ENCODE assay signal across 28 mouse cellular contexts in genomic region chr13:102652303-102652889, GRCm38 (mm10). TPM values are rescaled to one million over a fixed set of nuclear protein-coding genes. Genes with fewer than 3 reads are reported as not detected.
DNase-seq lines count a peak whose midpoint lies in the region; ATAC-seq lines count a peak whose summit lies in the region.
"Had no signal": no experiment of that assay in that cellular context is flagged by ENCODE, and none has a peak within 500 bp of the region (broad histone marks: within the 10 kb centered on the region; RNA-seq: fewer than 3 reads in every experiment).

No protein-coding gene starts in this region.

- no peak for ATAC-seq in heart, embryonic 11.5 days (replicated peaks; ENCODE audit: insufficient number of reproducible peaks, low FRiP score, low TSS enrichment)
- ATAC-seq in megakaryocyte, adult 5-6 weeks (ENCODE audit: poor library complexity, severe bottlenecking) = peak; percentile 23; the same call in 1 of the 2 replicates
- ATAC-seq in kidney, embryonic 14.5 days (ENCODE audit: low FRiP score, low TSS enrichment) = no peak
- ATAC-seq: forebrain, embryonic 13.5 days had no signal

- no peaks in the 10 kb centered on the region for H3K36me3 ChIP-seq in heart, embryonic 11.5 days (ENCODE audit: control insufficient read depth, insufficient read depth, low read length)
- no peaks in the 10 kb centered on the region for H3K36me3 ChIP-seq in kidney, embryonic 14.5 days (ENCODE audit: control insufficient read depth, insufficient read depth, low read length)
- H3K36me3 ChIP-seq: heart, embryonic 13.5 days; hindbrain, embryonic 12.5 days; limb, embryonic 13.5 days; neural tube, embryonic 12.5 days had no signal

- peak; percentile 78 for DNase-seq in heart, adult 11 months
- DNase-seq in 3134 (ENCODE audit: extremely low read depth, insufficient read length, low spot score) (peak; percentile 57), adipocyte (ENCODE audit: low spot score) (peak; percentile 42)
- DNase-seq in embryo, embryonic 9.5 days (ENCODE audit: extremely low spot score) = no peak
- DNase-seq in adrenal gland, postnatal 4 days (ENCODE audit: low spot score in 2 of 2) = no peak
- DNase-seq: adrenal gland, postnatal 14 days; cerebellum, adult 9-10 months; gastrocnemius, postnatal 10 days; heart, adult 18-20 months; heart, postnatal 14 days; kidney, adult 2 months; kidney, postnatal 14 days; lung, postnatal 10 days; midbrain, embryonic 14.5 days; right cerebral cortex, postnatal 14 days; thymus, adult 18-20 months; thymus, postnatal 36 days had no signal

- H3K4me2 ChIP-seq in heart, embryonic 11.5 days = no peak overlapping the region
- no peak overlapping the region for H3K4me2 ChIP-seq in kidney, embryonic 14.5 days (replicated peaks; ENCODE audit: low read depth, low read length)
- H3K4me2 ChIP-seq: forebrain, embryonic 13.5 days; heart, embryonic 13.5 days; hindbrain, embryonic 12.5 days; limb, embryonic 13.5 days; neural tube, embryonic 12.5 days had no signal

- no peaks in the 10 kb centered on the region for H3K27me3 ChIP-seq in heart, embryonic 11.5 days (ENCODE audit: control insufficient read depth, insufficient read depth, low read length)
- H3K27me3 ChIP-seq in kidney, embryonic 14.5 days (ENCODE audit: control insufficient read depth, insufficient read depth, low read length) = no peaks in the 10 kb centered on the region
- H3K27me3 ChIP-seq: forebrain, embryonic 13.5 days; heart, embryonic 13.5 days; megakaryocyte, embryonic 14.5 days; neural tube, embryonic 12.5 days had no signal

- no peaks in the 10 kb centered on the region for H3K4me1 ChIP-seq in heart, embryonic 11.5 days (ENCODE audit: control insufficient read depth, insufficient read depth, low read length)
- H3K4me1 ChIP-seq in kidney, embryonic 14.5 days (ENCODE audit: control insufficient read depth, insufficient read depth, low read length) = no peaks in the 10 kb centered on the region
- H3K4me1 ChIP-seq: forebrain, embryonic 13.5 days; hindbrain, embryonic 12.5 days; limb, embryonic 13.5 days; neural tube, embryonic 12.5 days had no signal

- no peak overlapping the region for H3K27ac ChIP-seq in heart, embryonic 11.5 days (ENCODE audit: low read depth, low read length)
- no peak overlapping the region for H3K27ac ChIP-seq in kidney, embryonic 14.5 days (ENCODE audit: low read depth, low read length)
- H3K27ac ChIP-seq: forebrain, embryonic 13.5 days; heart, embryonic 13.5 days; hindbrain, embryonic 12.5 days; limb, embryonic 13.5 days; liver, embryonic 14.5 days; neural tube, embryonic 12.5 days had no signal

- no peaks in the 10 kb centered on the region for H3K9me3 ChIP-seq in heart, embryonic 11.5 days (replicated peaks; ENCODE audit: control insufficient read depth, low read length)
- no peaks in the 10 kb centered on the region for H3K9me3 ChIP-seq in kidney, embryonic 14.5 days (ENCODE audit: control insufficient read depth, low read length)
- H3K9me3 ChIP-seq: forebrain, embryonic 13.5 days; heart, embryonic 13.5 days; hindbrain, embryonic 12.5 days; limb, embryonic 13.5 days; megakaryocyte, embryonic 14.5 days; neural tube, embryonic 12.5 days had no signal

- WGBS in heart, embryonic 11.5 days (ENCODE audit: insufficient replicate concordance) = 84% methylated on average over 6 of the region's 6 CpGs
- WGBS in kidney, embryonic 14.5 days = 89% methylated on average over 6 of the region's 6 CpGs

- H3K9ac ChIP-seq in heart, embryonic 11.5 days (ENCODE audit: low read depth, low read length) = no peak overlapping the region
- no peak overlapping the region for H3K9ac ChIP-seq in kidney, embryonic 14.5 days (ENCODE audit: low read depth, low read length)
- H3K9ac ChIP-seq: forebrain, embryonic 13.5 days; heart, embryonic 13.5 days; hindbrain, embryonic 12.5 days; limb, embryonic 13.5 days; liver, embryonic 14.5 days; neural tube, embryonic 12.5 days had no signal

- no peak overlapping the region for H3K4me3 ChIP-seq in heart, embryonic 11.5 days (ENCODE audit: low read depth, low read length)
- H3K4me3 ChIP-seq in kidney, embryonic 14.5 days (ENCODE audit: low read length) = no peak overlapping the region
- H3K4me3 ChIP-seq: erythroblast, embryonic 14.5 days; forebrain, embryonic 13.5 days; heart, embryonic 13.5 days; hindbrain, embryonic 12.5 days; limb, embryonic 13.5 days; megakaryocyte, embryonic 14.5 days; neural tube, embryonic 12.5 days had no signal

RNA-seq across cellular contexts. Expression of gene Cd180, which starts 41.0 kb away (rescaled TPM):
- 0.39 and 0.49 TPM in 2 replicates for polyA plus RNA-seq in heart, embryonic 11.5 days (2014; fragmentation: Nextera tagmentation; extraction: Ambion mirVana)
- 223 and 239 TPM in 2 replicates for total RNA-seq in megakaryocyte, adult 5-6 weeks (2015)
- 49.9 and 60.6 TPM in 2 replicates for total RNA-seq in megakaryocyte, adult 5-6 weeks (2017)
- polyA plus RNA-seq in kidney, embryonic 14.5 days (2014; fragmentation: Nextera tagmentation; extraction: Ambion mirVana) = 0.40 and 0.60 TPM in 2 replicates
- total RNA-seq in adrenal gland, postnatal 4 days (2021) = 1 to 10 TPM; 1.8 to 1.9 TPM
- polyA plus RNA-seq: erythroblast, embryonic 14.5 days had no signal

Comparison
In these comparisons a context has a peak if more than half of its experiments do, and no peak if none do; other contexts are left out.
1. DNase-seq: peak in heart, adult 11 months (single experiment), 3134 (single experiment) and adipocyte (single experiment); none in embryo, embryonic 9.5 days (single experiment) and adrenal gland, postnatal 4 days (0 of 2).
2. RNA of gene Cd180, which starts 41.0 kb away (total RNA-seq): 49.9 to 239 TPM in megakaryocyte, adult 5-6 weeks; 1.8 to 1.9 TPM in adrenal gland, postnatal 4 days; every median in the first group is over 10 times any median in the second.